Mouse (Mus musculus): ENCODE data around the gene Zbtb37. TPM values are rescaled to one million over a fixed set of nuclear protein-coding genes. Genes with fewer than 3 reads are reported as not detected.
"Not testable (repeated sequence)": the region's sequence is repeated elsewhere in the genome, so short reads cannot be mapped to it uniquely, and the experiment has no call there.

Gene Zbtb37
- polyA plus RNA-seq, 1 experiment: 0.75 TPM

- no peak overlapping the region for H3ac ChIP-seq (ENCODE audit: control insufficient read depth, insufficient read length, low read depth)
- peaks cover 51% of the 10 kb centered on the region for H3K36me3 ChIP-seq (ENCODE audit: control insufficient read depth, insufficient read depth)
- H3K79me2 ChIP-seq (ENCODE audit: control insufficient read depth, insufficient read depth): peaks cover 38% of the 10 kb centered on the region
- no peak overlapping the region for H3K4me3 ChIP-seq (ENCODE audit: insufficient read depth, poor library complexity, severe bottlenecking)
- H3K79me3 ChIP-seq (ENCODE audit: low read depth): peaks cover 23% of the 10 kb centered on the region
- no peak for TF ChIP-seq MAX (IDR thresholded peaks at IDR 0.05)
- no peak for TF ChIP-seq CTCF (IDR thresholded peaks at IDR 0.05; ENCODE audit: control insufficient read depth, insufficient read depth, insufficient read length)
- no peak for TF ChIP-seq MYOG (IDR thresholded peaks at IDR 0.05; ENCODE audit: control insufficient read depth, extremely low read depth, insufficient read length)
- no peak for TF ChIP-seq USF1 (IDR thresholded peaks at IDR 0.05; ENCODE audit: low read depth)
- no peak for TF ChIP-seq MYOD1 (IDR thresholded peaks at IDR 0.05; ENCODE audit: control insufficient read depth, insufficient read length, low read depth)
- no peak for TF ChIP-seq CEBPB (IDR thresholded peaks at IDR 0.05; ENCODE audit: low read depth)
- no peak for TF ChIP-seq FOSL1 (IDR thresholded peaks at IDR 0.05; ENCODE audit: insufficient read depth, low read length, poor library complexity, severe bottlenecking)
- H3K27me3 ChIP-seq (ENCODE audit: control insufficient read depth, insufficient read depth, insufficient read length): no peaks in the 10 kb centered on the region
Observed at GRCm38 (mm10) chr1:161032345-161032744, 2.3 kb downstream of the Zbtb37 start.

GRCm38 (mm10) chr1:161031881-161032280 lies 2.8 kb downstream of the Zbtb37 start:
- Histone ChIP-seq H3ac (ENCODE audit: control insufficient read depth, insufficient read length, low read depth) (no peak overlapping the region), H3K79me3 (ENCODE audit: low read depth) (peaks cover 19% of the 10 kb centered on the region), H3K79me2 (ENCODE audit: control insufficient read depth, insufficient read depth) (peaks cover 34% of the 10 kb centered on the region), H3K36me3 (ENCODE audit: control insufficient read depth, insufficient read depth) (peaks cover 47% of the 10 kb centered on the region), H3K27me3 (ENCODE audit: control insufficient read depth, insufficient read depth, insufficient read length) (no peaks in the 10 kb centered on the region), H3K4me3 (ENCODE audit: insufficient read depth, poor library complexity, severe bottlenecking) (no peak overlapping the region)
- TF ChIP-seq FOSL1 (IDR thresholded peaks at IDR 0.05; ENCODE audit: insufficient read depth, low read length, poor library complexity, severe bottlenecking) (no peak), MAX (IDR thresholded peaks at IDR 0.05) (no peak)

- H3K27me3 ChIP-seq (ENCODE audit: control insufficient read depth, insufficient read depth, insufficient read length): no peaks in the 10 kb centered on the region
- H3K79me2 ChIP-seq (ENCODE audit: control insufficient read depth, insufficient read depth): peaks cover 15% of the 10 kb centered on the region
- H3K4me3 ChIP-seq (ENCODE audit: insufficient read depth, poor library complexity, severe bottlenecking): no peak overlapping the region
- H3K36me3 ChIP-seq (ENCODE audit: control insufficient read depth, insufficient read depth): peaks cover 31% of the 10 kb centered on the region
- TF ChIP-seq USF1 (IDR thresholded peaks at IDR 0.05; ENCODE audit: low read depth): no peak
- no peak for TF ChIP-seq MYOG (IDR thresholded peaks at IDR 0.05; ENCODE audit: control insufficient read depth, extremely low read depth, insufficient read length)
- no peak for TF ChIP-seq FOSL1 (IDR thresholded peaks at IDR 0.05; ENCODE audit: insufficient read depth, low read length, poor library complexity, severe bottlenecking)
- TF ChIP-seq MAX (IDR thresholded peaks at IDR 0.05): no peak
- no peak overlapping the region for H3ac ChIP-seq (ENCODE audit: control insufficient read depth, insufficient read length, low read depth)
- peaks cover under 1% of the 10 kb centered on the region for H3K79me3 ChIP-seq (ENCODE audit: low read depth)
Observed at GRCm38 (mm10) chr1:161030058-161030457, 4.6 kb downstream of the Zbtb37 start.

- H3K36me3 ChIP-seq (ENCODE audit: control insufficient read depth, insufficient read depth): peaks cover 31% of the 10 kb centered on the region
- not testable (repeated sequence) for H3K27me3 ChIP-seq (ENCODE audit: control insufficient read depth, insufficient read depth, insufficient read length); H3K79me3 ChIP-seq (ENCODE audit: low read depth); H3ac ChIP-seq (ENCODE audit: control insufficient read depth, insufficient read length, low read depth); H3K79me2 ChIP-seq (ENCODE audit: control insufficient read depth, insufficient read depth); H3K4me3 ChIP-seq (ENCODE audit: insufficient read depth, poor library complexity, severe bottlenecking)
Observed at GRCm38 (mm10) chr1:161028427-161028826, 6.2 kb downstream of the Zbtb37 start.

- TF ChIP-seq USF1 (IDR thresholded peaks at IDR 0.05; ENCODE audit: low read depth): no peak
- no peak for TF ChIP-seq MAX (IDR thresholded peaks at IDR 0.05)
- no peak for TF ChIP-seq MYOG (IDR thresholded peaks at IDR 0.05; ENCODE audit: control insufficient read depth, extremely low read depth, insufficient read length)
- TF ChIP-seq CTCF (IDR thresholded peaks at IDR 0.05; ENCODE audit: control insufficient read depth, insufficient read depth, insufficient read length): no peak
- TF ChIP-seq FOSL1 (IDR thresholded peaks at IDR 0.05; ENCODE audit: insufficient read depth, low read length, poor library complexity, severe bottlenecking): no peak
- no peak for TF ChIP-seq CEBPB (IDR thresholded peaks at IDR 0.05; ENCODE audit: low read depth)
- TF ChIP-seq MYOD1 (IDR thresholded peaks at IDR 0.05; ENCODE audit: control insufficient read depth, insufficient read length, low read depth): no peak
- Histone ChIP-seq H3K79me2 (ENCODE audit: control insufficient read depth, insufficient read depth) (no peaks in the 10 kb centered on the region), H3ac (ENCODE audit: control insufficient read depth, insufficient read length, low read depth) (no peak overlapping the region), H3K4me3 (ENCODE audit: insufficient read depth, poor library complexity, severe bottlenecking) (no peak overlapping the region), H3K27me3 (ENCODE audit: control insufficient read depth, insufficient read depth, insufficient read length) (no peaks in the 10 kb centered on the region), H3K36me3 (ENCODE audit: control insufficient read depth, insufficient read depth) (peaks cover 30% of the 10 kb centered on the region), H3K79me3 (ENCODE audit: low read depth) (no peaks in the 10 kb centered on the region)
Observed at GRCm38 (mm10) chr1:161027196-161027595, 7.5 kb downstream of the Zbtb37 start.

- TF ChIP-seq FOSL1 (IDR thresholded peaks at IDR 0.05; ENCODE audit: insufficient read depth, low read length, poor library complexity, severe bottlenecking) (no peak), MYOD1 (IDR thresholded peaks at IDR 0.05; ENCODE audit: control insufficient read depth, insufficient read length, low read depth) (no peak), USF1 (IDR thresholded peaks at IDR 0.05; ENCODE audit: low read depth) (no peak), CEBPB (IDR thresholded peaks at IDR 0.05; ENCODE audit: low read depth) (no peak), MAX (IDR thresholded peaks at IDR 0.05) (no peak), CTCF (IDR thresholded peaks at IDR 0.05; ENCODE audit: control insufficient read depth, insufficient read depth, insufficient read length) (no peak), MYOG (IDR thresholded peaks at IDR 0.05; ENCODE audit: control insufficient read depth, extremely low read depth, insufficient read length) (no peak)
- H3K27me3 ChIP-seq (ENCODE audit: control insufficient read depth, insufficient read depth, insufficient read length): no peaks in the 10 kb centered on the region
- H3K36me3 ChIP-seq (ENCODE audit: control insufficient read depth, insufficient read depth): peaks cover 20% of the 10 kb centered on the region
- H3K4me3 ChIP-seq (ENCODE audit: insufficient read depth, poor library complexity, severe bottlenecking): no peak overlapping the region
- no peaks in the 10 kb centered on the region for H3K79me3 ChIP-seq (ENCODE audit: low read depth)
- no peak overlapping the region for H3ac ChIP-seq (ENCODE audit: control insufficient read depth, insufficient read length, low read depth)
- no peaks in the 10 kb centered on the region for H3K79me2 ChIP-seq (ENCODE audit: control insufficient read depth, insufficient read depth)
Observed at GRCm38 (mm10) chr1:161025410-161026210, 9.0 kb downstream of the Zbtb37 start.

Measured in C2C12 (cell line).